Mouse (Mus musculus): ENCODE measurements around the gene Aars2.

DNA sequence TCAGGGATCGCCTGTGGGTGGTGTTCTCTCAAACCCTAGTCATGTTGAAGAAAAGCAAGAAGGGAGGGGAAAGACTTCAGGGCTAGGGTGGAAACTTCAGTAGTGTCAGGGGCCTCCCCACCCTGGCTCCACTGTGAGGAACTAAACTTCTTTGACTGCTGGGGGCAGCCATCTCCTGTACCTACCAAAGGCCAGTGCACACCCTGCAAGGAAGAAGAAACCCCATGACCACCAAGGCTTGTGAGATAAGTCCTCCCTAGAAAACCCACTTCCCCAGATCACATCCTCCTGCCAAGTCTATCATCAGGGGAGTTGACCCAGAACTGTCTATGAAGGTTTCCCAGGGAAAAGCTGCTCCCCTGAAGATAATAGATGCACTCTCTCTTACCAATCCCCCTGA, 47.8 kb downstream of the Aars2 start:
- TF ChIP-seq EP300 (IDR thresholded peaks at IDR 0.05) (no peak), CTCF (IDR thresholded peaks at IDR 0.05) (no peak)
